Comparison of ENCODE assay signal across 29 mouse cellular contexts in genomic region chr12:102262809-102263208, GRCm38 (mm10). TPM values are rescaled to one million over a fixed set of nuclear protein-coding genes. Genes with fewer than 3 reads are reported as not detected.
DNase-seq lines count a peak whose midpoint lies in the region; ATAC-seq lines count a peak whose summit lies in the region.
"Had no signal": no experiment of that assay in that cellular context is flagged by ENCODE, and none has a peak within 500 bp of the region (broad histone marks: within the 10 kb centered on the region; RNA-seq: fewer than 3 reads in every experiment).

No protein-coding gene starts in this region.

- DNase-seq in forebrain, embryonic 10.5 days (ENCODE audit: extremely low spot score, low spot score): no peak
- DNase-seq in midbrain, embryonic 11.5 days (ENCODE audit: low spot score, missing footprints): peak; percentile 37
- DNase-seq in testis, postnatal 14 days (ENCODE audit: low spot score): no peak
- no peak for DNase-seq in frontal cortex, postnatal 14 days (ENCODE audit: low spot score in 2 of 2)
- DNase-seq: adrenal gland, adult 2 months; adrenal gland, postnatal 36 days; cerebellum, adult 8-10 months; cerebellum, postnatal 25 days; gastrocnemius, adult 2 months; heart, postnatal 14 days; kidney, adult 9 months; kidney, postnatal 10 days; layer of hippocampus, adult 9-11 months; liver; right cerebral cortex, postnatal 4 days had no signal

- H3K4me1 ChIP-seq in forebrain, embryonic 10.5 days: peaks cover 16% of the 10 kb centered on the region
- no peaks in the 10 kb centered on the region for H3K4me1 ChIP-seq in forebrain, embryonic 12.5 days
- no peaks in the 10 kb centered on the region for H3K4me1 ChIP-seq in midbrain, embryonic 11.5 days (ENCODE audit: control insufficient read depth, insufficient read depth, low read length)
- H3K4me1 ChIP-seq in midbrain, embryonic 15.5 days: no peaks in the 10 kb centered on the region
- peaks cover 20% of the 10 kb centered on the region for H3K4me1 ChIP-seq in lung, embryonic 16.5 days (replicated peaks; ENCODE audit: control insufficient read depth, insufficient read depth, low read length)
- H3K4me1 ChIP-seq: neural tube, embryonic 12.5 days had no signal

- H3K4me3 ChIP-seq in forebrain, embryonic 10.5 days: no peak overlapping the region
- H3K4me3 ChIP-seq in forebrain, embryonic 12.5 days (replicated peaks): no peak overlapping the region
- no peak overlapping the region for H3K4me3 ChIP-seq in midbrain, embryonic 11.5 days (ENCODE audit: low read depth, low read length)
- no peak overlapping the region for H3K4me3 ChIP-seq in midbrain, embryonic 15.5 days
- no peak overlapping the region for H3K4me3 ChIP-seq in lung, embryonic 16.5 days (ENCODE audit: low read length)
- H3K4me3 ChIP-seq: embryonic facial prominence, embryonic 10.5 days; embryonic facial prominence, embryonic 15.5 days; gastrocnemius, adult 2 months; hindbrain, embryonic 10.5 days; liver, embryonic 15.5 days; midbrain, embryonic 10.5 days; myocyte; neural tube, embryonic 12.5 days had no signal

- 88% methylated on average over 2 of the region's 2 CpGs for WGBS in forebrain, embryonic 10.5 days
- 97% methylated on average over 2 of the region's 2 CpGs for WGBS in forebrain, embryonic 12.5 days
- 93% methylated on average over 2 of the region's 2 CpGs for WGBS in midbrain, embryonic 11.5 days
- 92% methylated on average over 2 of the region's 2 CpGs for WGBS in midbrain, embryonic 15.5 days
- 70% methylated on average over 2 of the region's 2 CpGs for WGBS in lung, embryonic 16.5 days

- no peaks in the 10 kb centered on the region for H3K36me3 ChIP-seq in forebrain, embryonic 10.5 days (replicated peaks)
- no peaks in the 10 kb centered on the region for H3K36me3 ChIP-seq in forebrain, embryonic 12.5 days (replicated peaks)
- H3K36me3 ChIP-seq in midbrain, embryonic 11.5 days (ENCODE audit: control insufficient read depth, insufficient read depth, low read length): no peaks in the 10 kb centered on the region
- no peaks in the 10 kb centered on the region for H3K36me3 ChIP-seq in midbrain, embryonic 15.5 days (replicated peaks)
- no peaks in the 10 kb centered on the region for H3K36me3 ChIP-seq in lung, embryonic 16.5 days (ENCODE audit: control insufficient read depth, insufficient read depth, low read length)
- H3K36me3 ChIP-seq: embryonic facial prominence, embryonic 10.5 days; embryonic facial prominence, embryonic 15.5 days; hindbrain, embryonic 10.5 days; liver, embryonic 15.5 days; midbrain, embryonic 10.5 days; neural tube, embryonic 12.5 days had no signal

- peak overlapping the region; percentile 0; the same call in 1 of the 2 replicates for H3K27ac ChIP-seq in forebrain, embryonic 10.5 days
- no peak overlapping the region for H3K27ac ChIP-seq in forebrain, embryonic 12.5 days
- no peak overlapping the region for H3K27ac ChIP-seq in midbrain, embryonic 11.5 days (ENCODE audit: low read depth, low read length)
- H3K27ac ChIP-seq in midbrain, embryonic 15.5 days: no peak overlapping the region
- no peak overlapping the region for H3K27ac ChIP-seq in lung, embryonic 16.5 days (ENCODE audit: low read length)
- H3K27ac ChIP-seq: embryonic facial prominence, embryonic 15.5 days; hindbrain, embryonic 10.5 days; liver, embryonic 15.5 days; midbrain, embryonic 10.5 days; neural tube, embryonic 12.5 days had no signal

- H3K9me3 ChIP-seq in forebrain, embryonic 10.5 days: no peaks in the 10 kb centered on the region
- H3K9me3 ChIP-seq in forebrain, embryonic 12.5 days: no peaks in the 10 kb centered on the region
- H3K9me3 ChIP-seq in midbrain, embryonic 11.5 days (ENCODE audit: control insufficient read depth, low read length): no peaks in the 10 kb centered on the region
- H3K9me3 ChIP-seq in midbrain, embryonic 15.5 days: no peaks in the 10 kb centered on the region
- H3K9me3 ChIP-seq in lung, embryonic 16.5 days (ENCODE audit: control insufficient read depth, low read length): no peaks in the 10 kb centered on the region
- H3K9me3 ChIP-seq: embryonic facial prominence, embryonic 10.5 days; embryonic facial prominence, embryonic 15.5 days; hindbrain, embryonic 10.5 days; liver, embryonic 15.5 days; midbrain, embryonic 10.5 days; neural tube, embryonic 12.5 days had no signal

- no peak overlapping the region for H3K4me2 ChIP-seq in forebrain, embryonic 12.5 days
- no peak overlapping the region for H3K4me2 ChIP-seq in midbrain, embryonic 11.5 days
- no peak overlapping the region for H3K4me2 ChIP-seq in midbrain, embryonic 15.5 days
- no peak overlapping the region for H3K4me2 ChIP-seq in lung, embryonic 16.5 days (ENCODE audit: low read depth, low read length)
- H3K4me2 ChIP-seq: embryonic facial prominence, embryonic 15.5 days; liver, embryonic 15.5 days; neural tube, embryonic 12.5 days had no signal

- H3K9ac ChIP-seq in forebrain, embryonic 12.5 days: no peak overlapping the region
- no peak overlapping the region for H3K9ac ChIP-seq in midbrain, embryonic 11.5 days (ENCODE audit: low read length)
- H3K9ac ChIP-seq in midbrain, embryonic 15.5 days: no peak overlapping the region
- no peak overlapping the region for H3K9ac ChIP-seq in lung, embryonic 16.5 days (ENCODE audit: low read length)
- H3K9ac ChIP-seq: embryonic facial prominence, embryonic 15.5 days; liver, embryonic 15.5 days; neural tube, embryonic 12.5 days had no signal

- ATAC-seq in forebrain, embryonic 12.5 days (ENCODE audit: low FRiP score): no peak
- ATAC-seq in midbrain, embryonic 11.5 days (ENCODE audit: low FRiP score): no peak
- no peak for ATAC-seq in midbrain, embryonic 15.5 days (replicated peaks)
- peak; percentile 20 for ATAC-seq in lung, embryonic 16.5 days (ENCODE audit: low read depth)
- ATAC-seq: activated CD4-positive, CD25-positive, alpha-beta regulatory T cell, adult 4 months; forebrain, embryonic 14.5 days; hindbrain, embryonic 16.5 days had no signal

- no peaks in the 10 kb centered on the region for H3K27me3 ChIP-seq in forebrain, embryonic 10.5 days (ENCODE audit: poor library complexity, severe bottlenecking)
- H3K27me3 ChIP-seq in forebrain, embryonic 12.5 days: no peaks in the 10 kb centered on the region
- H3K27me3 ChIP-seq in midbrain, embryonic 11.5 days (ENCODE audit: control insufficient read depth, insufficient read depth, low read length): no peaks in the 10 kb centered on the region
- no peaks in the 10 kb centered on the region for H3K27me3 ChIP-seq in midbrain, embryonic 15.5 days (replicated peaks)
- H3K27me3 ChIP-seq in lung, embryonic 16.5 days (ENCODE audit: control insufficient read depth, insufficient read depth, low read depth, low read length): no peaks in the 10 kb centered on the region
- H3K27me3 ChIP-seq: CH12.LX; embryonic facial prominence, embryonic 15.5 days; liver, embryonic 15.5 days; neural tube, embryonic 12.5 days had no signal

RNA-seq across cellular contexts. Expression of gene Rin3, which starts 20.0 kb away (rescaled TPM):
- 2.8 and 3.3 TPM in 2 replicates for polyA plus RNA-seq in forebrain, embryonic 10.5 days (2016; fragmentation: Nextera tagmentation; extraction: Ambion mirVana)
- 2.2 and 2.9 TPM in 2 replicates for polyA plus RNA-seq in forebrain, embryonic 12.5 days (2016; fragmentation: Nextera tagmentation; extraction: Ambion mirVana)
- 3.3 and 4.8 TPM in 2 replicates for polyA plus RNA-seq in midbrain, embryonic 11.5 days (2014; fragmentation: Nextera tagmentation; extraction: Ambion mirVana)
- 2.4 and 2.8 TPM in 2 replicates for polyA plus RNA-seq in midbrain, embryonic 15.5 days (2015; fragmentation: Nextera tagmentation; extraction: Ambion mirVana)
- 16.4 and 16.7 TPM in 2 replicates for polyA plus RNA-seq in lung, embryonic 16.5 days (2015; fragmentation: Nextera tagmentation; extraction: Ambion mirVana)
